Mouse (Mus musculus) hindbrain, embryonic 16.5 days (tissue): Measurements from ENCODE around the gene Csf2ra. TPM values are rescaled to one million over a fixed set of nuclear protein-coding genes. Genes with fewer than 3 reads are reported as not detected.
"Not testable (repeated sequence)": the region's sequence is repeated elsewhere in the genome, so short reads cannot be mapped to it uniquely, and the experiment has no call there.

Experiments used
- ATAC-seq: fragments of 200-750 bp; cut with Nextera tagmentation; 2 replicates; pipeline ENCODE4 v1.8.0; 2017; ENCODE audit warnings: moderate TSS enrichment, moderate library complexity
- H3K27ac ChIP-seq: fragments of 300-500 bp; sonication (generic); 2 replicates; pipeline ENCODE4 v1.5.1; 2014; ENCODE audit warnings: low read depth, mild to moderate bottlenecking, control low read depth, low read length, moderate library complexity
- H3K27me3 ChIP-seq: fragments of 300-500 bp; sonication (generic); replicated peaks from 2 replicates; pipeline ENCODE4 v1.6.1; 2014; ENCODE audit warnings: low read length; ENCODE audit not compliant: control insufficient read depth, insufficient read depth
- H3K36me3 ChIP-seq: fragments of 300-500 bp; sonication (generic); 2 replicates; pipeline ENCODE4 v1.6.1; 2014; ENCODE audit warnings: mild to moderate bottlenecking, low read length, moderate library complexity, mixed read lengths; ENCODE audit not compliant: control insufficient read depth, insufficient read depth
- H3K4me1 ChIP-seq: fragments of 300-500 bp; sonication (generic); 2 replicates; pipeline ENCODE4 v1.6.1; 2014; ENCODE audit warnings: low read depth, low read length; ENCODE audit not compliant: control insufficient read depth, insufficient read depth
- H3K4me2 ChIP-seq: fragments of 300-500 bp; sonication (generic); 2 replicates; pipeline ENCODE4 v1.6.1; 2014; ENCODE audit warnings: mild to moderate bottlenecking, low read length, control low read depth, moderate library complexity
- H3K4me3 ChIP-seq: fragments of 300-500 bp; sonication (generic); 2 replicates; pipeline ENCODE4 v1.5.1; 2014; ENCODE audit warnings: mild to moderate bottlenecking, low read length, control low read depth, moderate library complexity
- H3K9ac ChIP-seq: fragments of 300-500 bp; sonication (generic); 2 replicates; pipeline ENCODE4 v1.6.1; 2014; ENCODE audit warnings: low read depth, mild to moderate bottlenecking, control low read depth, low read length, moderate library complexity
- H3K9me3 ChIP-seq: fragments of 300-500 bp; sonication (generic); 2 replicates; pipeline ENCODE4 v1.6.1; 2014; ENCODE audit warnings: mild to moderate bottlenecking, low read length, moderate library complexity; ENCODE audit not compliant: control insufficient read depth
- WGBS: fragments of 180-500 bp; shearing (Covaris S2); extraction: QIAGEN DNeasy Blood & Tissue Kit; methylation state at CpG from one replicate; pipeline ENCODE4 v1.1.7; 2014; 5-methylcytosine and 5-hydroxymethylcytosine counted together
- polyA plus RNA-seq: library from polyadenylated mRNA; unstranded; fragments of >200 nt; fragmentation: Nextera tagmentation; extraction: Ambion mirVana; gene quantifications from 2 replicates; pipeline ENCODE4 v1.2.1, GENCODE M21; 2015

The Csf2ra gene
- polyA plus RNA-seq, 1 experiment from 2014 or later = 67.9 TPM

GRCm38 (mm10) chr19:61226401-61226927 is 1.8 kb downstream of the Csf2ra start:
- Histone ChIP-seq H3K4me1 (no peaks in the 10 kb centered on the region; the same call in 1 of the 2 replicates), H3K9me3 (no peaks in the 10 kb centered on the region), H3K9ac (peak overlapping the region; percentile 67), H3K36me3 (no peaks in the 10 kb centered on the region), H3K27me3 (no peaks in the 10 kb centered on the region), H3K4me2 (peak overlapping the region; percentile 82), H3K4me3 (peak overlapping the region; percentile 61), H3K27ac (peak overlapping the region; percentile 94)
- 3% methylated on average over 70 of the region's 71 CpGs for WGBS
- ATAC-seq = peak; percentile 62

- Histone ChIP-seq H3K4me3 (peak overlapping the region; percentile 61), H3K36me3 (no peaks in the 10 kb centered on the region), H3K9me3 (no peaks in the 10 kb centered on the region), H3K4me2 (peak overlapping the region; percentile 82), H3K27me3 (no peaks in the 10 kb centered on the region), H3K9ac (peak overlapping the region; percentile 67), H3K4me1 (no peaks in the 10 kb centered on the region; the same call in 1 of the 2 replicates), H3K27ac (peak overlapping the region; percentile 94)
- 6% methylated on average over 61 of the region's 70 CpGs for WGBS
- peak; percentile 66 for ATAC-seq
These were observed 2.5 kb downstream of the Csf2ra start for GRCm38 (mm10) chr19:61225526-61226400.

- Histone ChIP-seq H3K36me3 (no peaks in the 10 kb centered on the region), H3K27me3 (no peaks in the 10 kb centered on the region), H3K4me1 (no peaks in the 10 kb centered on the region; the same call in 1 of the 2 replicates), H3K4me2 (peak overlapping the region; percentile 82), H3K4me3 (peak overlapping the region; percentile 61), H3K9me3 (no peaks in the 10 kb centered on the region), H3K9ac (peak overlapping the region; percentile 67), H3K27ac (peak overlapping the region; percentile 94)
- ATAC-seq = peak; percentile 15
- WGBS = 31% methylated on average over 48 of the region's 53 CpGs
These were observed 3.3 kb downstream of the Csf2ra start for GRCm38 (mm10) chr19:61224678-61225525.

GRCm38 (mm10) chr19:61223706-61224328 is 4.4 kb downstream of the Csf2ra start:
- Histone ChIP-seq H3K36me3 (no peaks in the 10 kb centered on the region), H3K4me3 (no peak overlapping the region), H3K9me3 (no peaks in the 10 kb centered on the region), H3K27ac (no peak overlapping the region), H3K27me3 (no peaks in the 10 kb centered on the region), H3K9ac (no peak overlapping the region), H3K4me2 (no peak overlapping the region), H3K4me1 (no peaks in the 10 kb centered on the region; the same call in 1 of the 2 replicates)
- 90% methylated on average over 6 of the region's 6 CpGs for WGBS
- ATAC-seq = no peak

GRCm38 (mm10) chr19:61207506-61207905 is 20.7 kb downstream of the Csf2ra start:
- not testable (repeated sequence) for H3K9ac ChIP-seq, H3K27me3 ChIP-seq, H3K9me3 ChIP-seq, H3K27ac ChIP-seq, ATAC-seq, H3K4me2 ChIP-seq, H3K4me3 ChIP-seq, H3K4me1 ChIP-seq, H3K36me3 ChIP-seq
- WGBS = 87% methylated on average over 6 of the region's 6 CpGs

- WGBS = 18% methylated on average over 10 of the region's 10 CpGs
- no peak for ATAC-seq
- Histone ChIP-seq H3K4me1 (no peaks in the 10 kb centered on the region), H3K9ac (no peak overlapping the region), H3K4me3 (no peak overlapping the region), H3K9me3 (no peaks in the 10 kb centered on the region), H3K4me2 (no peak overlapping the region), H3K27ac (no peak overlapping the region), H3K27me3 (no peaks in the 10 kb centered on the region), H3K36me3 (no peaks in the 10 kb centered on the region)
These were observed 28.4 kb downstream of the Csf2ra start for GRCm38 (mm10) chr19:61199836-61200235.

GRCm38 (mm10) chr19:61199316-61199715 is 28.9 kb downstream of the Csf2ra start:
- Histone ChIP-seq H3K36me3 (no peaks in the 10 kb centered on the region), H3K9me3 (no peaks in the 10 kb centered on the region), H3K4me1 (no peaks in the 10 kb centered on the region), H3K9ac (no peak overlapping the region), H3K27ac (no peak overlapping the region), H3K4me3 (no peak overlapping the region), H3K4me2 (no peak overlapping the region), H3K27me3 (no peaks in the 10 kb centered on the region)
- ATAC-seq = no peak
- 16% methylated on average over 13 of the region's 13 CpGs for WGBS

- not testable (repeated sequence) for H3K9me3 ChIP-seq, H3K4me1 ChIP-seq, H3K27ac ChIP-seq, H3K36me3 ChIP-seq, ATAC-seq, H3K27me3 ChIP-seq, H3K9ac ChIP-seq, H3K4me2 ChIP-seq, H3K4me3 ChIP-seq
- 90% methylated on average over 2 of the region's 2 CpGs for WGBS
These were observed 44.6 kb downstream of the Csf2ra start, which contains the start of gene Gm6020 for GRCm38 (mm10) chr19:61183590-61183989. TSS of gene Gm6020 (plus strand) at chr19:61183890.
